Mouse (Mus musculus): ENCODE measurements around the gene Sympk.

GRCm38 (mm10) chr7:19098811-19099210 lies 74.6 kb downstream of the Sympk start:
- TF ChIP-seq CTCF (IDR thresholded peaks at IDR 0.05; ENCODE audit: control insufficient read depth, insufficient read depth, low read length): no peak
- TF ChIP-seq POLR2A (IDR thresholded peaks at IDR 0.05; ENCODE audit: borderline replicate concordance, control insufficient read depth, low read depth, low read length): no peak

Measured in bone marrow, adult 2 months (tissue).